Mouse (Mus musculus) G1E (cell line): ENCODE results near the gene Gm21972.

Experiments used
- CTCF ChIP-seq: IDR thresholded peaks from 2 replicates; pipeline ENCODE4 v1.5.1; 2012; ENCODE audit warnings: low read depth, low read length, inconsistent platforms, mixed read lengths
- GATA1 ChIP-seq: IDR thresholded peaks from 2 replicates; pipeline ENCODE4 v1.6.1; 2012; ENCODE audit warnings: borderline replicate concordance, low read length, inconsistent platforms, mixed read lengths
- TAL1 ChIP-seq: conservative IDR thresholded peaks from 2 replicates; pipeline ENCODE4 v1.6.1; 2012; ENCODE audit warnings: low read depth, low read length, inconsistent platforms, mixed read lengths

DNA sequence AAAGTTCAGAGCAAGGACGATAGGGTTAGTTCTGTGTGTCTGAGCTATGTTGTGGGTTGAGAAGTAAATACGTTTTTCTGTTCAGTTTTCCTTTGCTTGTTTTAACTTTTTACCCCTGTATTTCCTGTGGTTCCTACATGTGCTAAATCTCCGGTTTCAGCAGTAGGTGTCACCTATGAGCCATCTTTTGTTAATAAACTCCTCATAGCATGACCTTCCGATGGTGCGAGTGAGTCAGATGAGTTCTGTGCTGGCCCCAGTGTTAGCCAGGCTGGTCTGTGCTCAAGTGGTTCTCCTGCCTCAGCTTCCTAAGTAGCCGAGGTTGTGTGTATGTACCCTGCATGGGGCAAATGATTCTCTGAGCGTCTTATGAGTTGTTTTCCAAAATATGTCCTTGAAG is 39.0 kb upstream of the Gm21972 start:
- TF ChIP-seq CTCF: no peak
- TF ChIP-seq TAL1: no peak
- TF ChIP-seq GATA1: no peak
